Mouse (Mus musculus) neural tube, embryonic 11.5 days (tissue): ENCODE data around the gene 1700017B05Rik. TPM values are rescaled to one million over a fixed set of nuclear protein-coding genes. Genes with fewer than 3 reads are reported as not detected.

ENCODE experiments used
- ATAC-seq: fragments of 200-750 bp; cut with Nextera tagmentation; 2 replicates; pipeline ENCODE4 v1.8.0; 2017; ENCODE audit warnings: moderate number of reproducible peaks, mild to moderate bottlenecking, moderate TSS enrichment, moderate library complexity; ENCODE audit not compliant: insufficient read depth, low FRiP score, low TSS enrichment
- DNase-seq: peaks from one replicate; pipeline ENCODE4 v3.0.0-alpha.2; 2015; ENCODE audit warnings: low spot score
- H3K27ac ChIP-seq: fragments of 300-500 bp; sonication (generic); 2 replicates; pipeline ENCODE4 v1.5.1; 2014; ENCODE audit warnings: low read depth, mild to moderate bottlenecking, low read length
- H3K27me3 ChIP-seq: fragments of 300-500 bp; sonication (generic); 2 replicates; pipeline ENCODE4 v1.6.1; 2014; ENCODE audit warnings: mild to moderate bottlenecking, low read length, mixed read lengths; ENCODE audit not compliant: control insufficient read depth, insufficient read depth
- H3K36me3 ChIP-seq: fragments of 300-500 bp; sonication (generic); 2 replicates; pipeline ENCODE4 v1.6.1; 2014; ENCODE audit warnings: mild to moderate bottlenecking, low read length, moderate library complexity, mixed read lengths; ENCODE audit not compliant: control insufficient read depth, insufficient read depth
- H3K4me1 ChIP-seq: fragments of 300-500 bp; sonication (generic); 2 replicates; pipeline ENCODE4 v1.6.1; 2014; ENCODE audit warnings: low read length, mixed read lengths; ENCODE audit not compliant: control insufficient read depth, insufficient read depth
- H3K4me2 ChIP-seq: fragments of 300-500 bp; sonication (generic); 2 replicates; pipeline ENCODE4 v1.6.1; 2014; ENCODE audit warnings: low read depth, mild to moderate bottlenecking, moderate library complexity
- H3K4me3 ChIP-seq: fragments of 300-500 bp; sonication (generic); 2 replicates; pipeline ENCODE4 v1.5.1; 2014; ENCODE audit warnings: low read depth, low read length
- H3K9ac ChIP-seq: fragments of 300-500 bp; sonication (generic); 2 replicates; pipeline ENCODE4 v1.6.1; 2014; ENCODE audit warnings: mild to moderate bottlenecking, low read length
- H3K9me3 ChIP-seq: fragments of 300-500 bp; sonication (generic); 2 replicates; pipeline ENCODE4 v1.6.1; 2016; ENCODE audit warnings: low read length; ENCODE audit not compliant: control insufficient read depth
- WGBS: fragments of 180-500 bp; shearing (Covaris S2); extraction: QIAGEN DNeasy Blood & Tissue Kit; methylation state at CpG from one replicate; pipeline ENCODE4 v1.1.7; 2014; 5-methylcytosine and 5-hydroxymethylcytosine counted together
- polyA plus RNA-seq: library from polyadenylated mRNA; unstranded; fragments of >200 nt; fragmentation: Nextera tagmentation; extraction: Ambion mirVana; gene quantifications from 2 replicates; pipeline ENCODE4 v1.2.1, GENCODE M21; 2014

The 1700017B05Rik gene
- polyA plus RNA-seq, 1 experiment from 2014 or later: 11.3 TPM

DNA sequence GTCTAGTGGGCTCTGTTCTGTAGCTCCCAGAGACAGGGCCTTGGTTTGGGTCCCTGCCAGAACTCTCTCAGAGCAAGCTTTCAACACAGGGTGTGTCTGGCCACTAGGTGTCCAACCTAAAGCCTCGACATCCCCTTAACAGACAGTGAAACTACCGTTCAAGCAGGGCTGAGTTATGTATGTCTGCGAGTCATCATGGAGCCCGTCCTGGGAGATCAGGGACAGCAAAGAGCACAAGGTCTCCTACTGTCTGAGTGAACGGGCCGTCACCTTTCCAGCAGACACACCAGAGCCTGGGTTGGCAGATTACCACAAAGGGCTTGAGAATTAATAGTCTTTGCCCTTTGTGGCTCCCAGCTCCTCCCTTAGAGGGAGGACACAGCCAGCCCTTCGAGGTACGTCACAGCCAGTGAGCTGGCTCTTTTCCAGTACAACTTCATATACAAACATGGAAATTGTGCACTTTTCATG is 15.2 kb downstream of the 1700017B05Rik start:
- no peak overlapping the region for H3K9ac ChIP-seq
- no peaks in the 10 kb centered on the region for H3K27me3 ChIP-seq
- H3K4me1 ChIP-seq: no peaks in the 10 kb centered on the region
- 66% methylated on average over 8 of the region's 8 CpGs for WGBS
- ATAC-seq (no peak), DNase-seq (no peak)
- no peak overlapping the region for H3K27ac ChIP-seq
- no peak overlapping the region for H3K4me3 ChIP-seq
- H3K36me3 ChIP-seq: no peaks in the 10 kb centered on the region
- no peaks in the 10 kb centered on the region for H3K9me3 ChIP-seq
- no peak overlapping the region for H3K4me2 ChIP-seq

DNA sequence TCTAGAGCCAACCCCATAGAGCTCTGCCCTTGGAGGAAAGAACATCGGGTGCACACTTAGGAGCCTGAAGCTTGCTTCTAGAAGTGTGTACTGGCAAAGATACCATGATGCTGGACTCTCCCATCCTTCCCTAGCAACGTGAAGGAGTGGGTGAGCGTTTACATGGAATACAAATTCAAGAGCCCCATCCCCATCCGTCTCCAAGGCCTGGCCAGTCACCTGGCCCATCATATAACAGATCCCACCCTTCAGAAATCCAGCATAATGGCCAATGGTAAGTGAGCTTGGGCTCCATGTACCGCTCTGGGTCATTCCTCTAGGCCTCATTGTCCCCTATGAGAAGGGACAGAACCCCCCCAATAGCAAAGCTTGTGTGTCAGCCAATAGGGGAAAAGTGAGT is 15.9 kb downstream of the 1700017B05Rik start:
- Histone ChIP-seq H3K27ac (no peak overlapping the region), H3K9ac (no peak overlapping the region), H3K36me3 (no peaks in the 10 kb centered on the region), H3K4me1 (no peaks in the 10 kb centered on the region), H3K4me3 (no peak overlapping the region), H3K27me3 (no peaks in the 10 kb centered on the region), H3K4me2 (no peak overlapping the region), H3K9me3 (no peaks in the 10 kb centered on the region)
- DNase-seq (no peak), ATAC-seq (no peak)
- 86% methylated on average over 5 of the region's 5 CpGs for WGBS

DNA sequence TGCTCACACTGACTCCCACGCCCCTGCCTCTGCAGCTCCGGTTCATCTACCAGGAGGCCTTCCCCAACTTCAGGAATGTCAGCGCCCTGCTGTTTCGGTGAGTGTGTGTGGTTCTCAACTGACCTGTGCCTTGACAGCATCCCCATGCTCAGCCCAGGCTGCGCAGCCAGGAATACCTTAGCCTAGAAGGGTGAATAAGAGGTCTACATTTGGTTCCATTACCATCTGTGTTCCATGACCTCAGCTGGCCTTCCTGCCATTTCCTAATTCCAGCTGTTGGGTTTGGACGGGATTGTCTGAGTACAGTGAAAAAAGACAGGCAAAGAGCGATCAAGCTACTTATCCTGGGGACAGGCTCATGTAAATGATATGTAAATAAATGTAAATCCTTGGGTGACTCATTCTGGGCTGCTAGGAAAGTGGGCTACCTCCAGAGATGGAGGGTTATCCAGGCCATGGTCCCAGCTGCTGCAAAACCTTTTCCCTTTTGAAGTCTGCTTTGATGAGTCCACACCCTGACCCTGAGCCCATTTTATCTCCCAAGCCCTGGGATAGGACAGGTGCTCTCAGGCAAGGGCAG is 18.2 kb downstream of the 1700017B05Rik start:
- DNase-seq: no peak
- H3K4me3 ChIP-seq: no peak overlapping the region
- no peak overlapping the region for H3K4me2 ChIP-seq
- ATAC-seq: no peak
- no peaks in the 10 kb centered on the region for H3K9me3 ChIP-seq
- H3K9ac ChIP-seq: no peak overlapping the region
- no peaks in the 10 kb centered on the region for H3K4me1 ChIP-seq
- 39% methylated on average over 7 of the region's 7 CpGs for WGBS
- no peaks in the 10 kb centered on the region for H3K36me3 ChIP-seq
- H3K27me3 ChIP-seq: no peaks in the 10 kb centered on the region
- no peak overlapping the region for H3K27ac ChIP-seq

DNA sequence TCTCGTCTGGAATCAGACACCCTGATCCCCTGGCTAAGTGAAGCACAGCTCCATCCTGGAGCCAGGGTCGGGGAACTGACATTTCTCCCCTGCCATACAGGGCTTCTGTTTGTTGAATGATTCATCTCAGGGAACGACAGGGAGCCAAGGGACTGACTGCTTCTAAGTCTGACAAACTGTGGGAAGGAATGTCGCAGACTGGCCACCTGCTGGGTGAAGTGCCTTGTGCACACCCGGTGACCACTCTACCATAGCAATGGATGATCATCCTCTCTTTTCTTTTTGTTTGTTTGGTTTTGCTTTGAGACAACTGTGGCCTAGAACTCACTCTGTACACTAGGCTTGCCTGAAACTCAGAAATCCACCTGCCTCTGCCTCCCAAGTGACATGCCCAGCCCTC is 19.5 kb downstream of the 1700017B05Rik start:
- Histone ChIP-seq H3K27me3 (no peaks in the 10 kb centered on the region), H3K4me2 (no peak overlapping the region), H3K4me3 (no peak overlapping the region), H3K9me3 (no peaks in the 10 kb centered on the region), H3K27ac (no peak overlapping the region), H3K9ac (no peak overlapping the region), H3K4me1 (no peaks in the 10 kb centered on the region), H3K36me3 (no peaks in the 10 kb centered on the region)
- DNase-seq (no peak), ATAC-seq (no peak)
- WGBS: 22% methylated on average over 5 of the region's 5 CpGs

DNA sequence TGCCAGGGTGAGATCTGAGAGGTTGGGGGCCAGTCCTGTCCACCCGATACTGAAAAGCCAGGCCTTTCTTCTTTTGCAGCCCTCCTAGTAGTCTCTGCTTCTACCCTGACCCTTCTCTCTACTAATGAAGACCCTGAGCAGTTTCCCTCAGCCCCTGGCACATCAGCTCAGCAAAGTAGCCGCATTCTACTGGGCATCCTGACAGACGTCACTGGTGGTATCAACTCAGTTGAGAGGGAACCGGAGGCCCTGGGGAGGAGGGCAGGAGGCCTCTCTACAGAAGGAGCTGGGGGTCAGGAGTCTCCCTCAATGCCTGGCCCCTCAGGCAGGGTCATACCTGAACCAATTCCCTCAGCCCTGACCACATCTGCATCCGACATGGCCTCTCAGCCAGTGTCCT is 21.3 kb downstream of the 1700017B05Rik start:
- Histone ChIP-seq H3K27me3 (no peaks in the 10 kb centered on the region), H3K4me2 (no peak overlapping the region), H3K9me3 (no peaks in the 10 kb centered on the region), H3K27ac (no peak overlapping the region), H3K36me3 (no peaks in the 10 kb centered on the region), H3K9ac (no peak overlapping the region), H3K4me1 (no peaks in the 10 kb centered on the region), H3K4me3 (no peak overlapping the region)
- WGBS: 89% methylated on average over 5 of the region's 5 CpGs
- ATAC-seq: no peak
- DNase-seq: no peak

- Histone ChIP-seq H3K4me3 (no peak overlapping the region), H3K4me1 (no peaks in the 10 kb centered on the region), H3K9me3 (no peaks in the 10 kb centered on the region), H3K36me3 (no peaks in the 10 kb centered on the region), H3K9ac (no peak overlapping the region), H3K4me2 (no peak overlapping the region), H3K27me3 (no peaks in the 10 kb centered on the region), H3K27ac (no peak overlapping the region)
- 94% methylated on average over 2 of the region's 2 CpGs for WGBS
- DNase-seq (no peak), ATAC-seq (no peak)
Observed at GRCm38 (mm10) chr9:57238220-57238619, 24.2 kb downstream of the 1700017B05Rik start.

- no peak overlapping the region for H3K27ac ChIP-seq
- WGBS: 78% methylated on average over 5 of the region's 5 CpGs
- ATAC-seq: no peak
Observed at GRCm38 (mm10) chr9:57237705-57238104, 24.7 kb downstream of the 1700017B05Rik start.

DNA sequence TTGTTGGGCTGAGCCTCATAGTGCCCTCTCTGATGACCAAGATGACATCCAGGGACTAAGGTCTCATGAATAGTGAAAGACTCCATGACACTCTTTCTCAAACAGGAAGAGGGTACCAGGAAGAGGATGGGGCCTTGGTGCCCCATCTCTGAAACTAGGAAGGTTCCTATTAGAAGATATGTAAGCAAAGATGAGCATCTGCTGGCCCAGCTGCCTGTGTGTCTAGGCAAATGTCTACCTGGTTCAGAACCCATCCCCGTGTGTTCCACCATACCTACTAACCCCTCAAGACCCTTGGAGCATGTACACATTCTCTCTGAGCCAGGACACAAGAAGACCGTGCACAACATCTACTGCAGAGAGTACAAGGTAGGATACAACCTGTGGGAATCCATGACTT is 26.2 kb downstream of the 1700017B05Rik start, which contains the start of gene Trcg1:
Gene Trcg1 (plus strand): TSS at position 301 of the 400 bp plus-strand sequence.
- ATAC-seq: no peak
- Histone ChIP-seq H3K9me3 (no peaks in the 10 kb centered on the region), H3K27me3 (no peaks in the 10 kb centered on the region), H3K36me3 (no peaks in the 10 kb centered on the region), H3K27ac (no peak within 1 kb of the TSS), H3K4me1 (no peaks in the 10 kb centered on the region), H3K4me2 (no peak within 1 kb of the TSS), H3K4me3 (no peak within 1 kb of the TSS), H3K9ac (no peak within 1 kb of the TSS)
- DNase-seq: no peak
- 76% methylated on average over 2 of the region's 2 CpGs for WGBS

More at GRCm38 (mm10) chr9:57237705-57238104, 24.7 kb downstream of the 1700017B05Rik start:
- no peak overlapping the region for H3K9ac ChIP-seq
- no peaks in the 10 kb centered on the region for H3K36me3 ChIP-seq
- no peaks in the 10 kb centered on the region for H3K27me3 ChIP-seq
- H3K9me3 ChIP-seq: no peaks in the 10 kb centered on the region
- no peak for DNase-seq
- no peaks in the 10 kb centered on the region for H3K4me1 ChIP-seq
- no peak overlapping the region for H3K4me3 ChIP-seq
- H3K4me2 ChIP-seq: no peak overlapping the region

DNA sequence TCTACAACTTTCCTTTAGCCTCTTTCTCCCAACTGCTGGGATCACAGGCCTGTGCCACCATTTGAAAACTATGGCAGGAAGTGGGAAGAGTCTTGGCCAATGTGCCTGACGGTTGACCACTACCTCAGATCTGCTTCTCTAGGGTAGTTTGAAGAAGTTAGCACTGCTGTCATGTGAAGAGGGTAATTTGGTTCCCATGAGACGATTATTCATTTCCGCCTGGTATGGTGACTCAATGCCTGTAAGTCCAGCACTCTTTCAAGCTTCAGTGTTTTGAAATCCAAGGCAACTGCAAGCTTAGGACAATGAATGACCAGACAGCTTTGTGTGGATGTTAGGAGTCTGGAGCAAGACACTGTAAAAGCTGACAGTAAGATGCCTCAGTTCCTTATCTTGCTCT is 28.6 kb downstream of the 1700017B05Rik start:
- Histone ChIP-seq H3K27me3 (no peaks in the 10 kb centered on the region), H3K4me3 (no peak overlapping the region), H3K4me1 (no peaks in the 10 kb centered on the region), H3K4me2 (no peak overlapping the region), H3K9me3 (no peaks in the 10 kb centered on the region), H3K36me3 (no peaks in the 10 kb centered on the region), H3K9ac (no peak overlapping the region), H3K27ac (no peak overlapping the region)
- ATAC-seq (no peak), DNase-seq (no peak)
- 86% methylated on average over 3 of the region's 3 CpGs for WGBS
